Mouse (Mus musculus): ENCODE data around the gene Fam20c. TPM values are rescaled to one million over a fixed set of nuclear protein-coding genes. Genes with fewer than 3 reads are reported as not detected.

The Fam20c gene
- polyA plus RNA-seq, 1 experiment from 2014 or later = 3.6 TPM

DNA sequence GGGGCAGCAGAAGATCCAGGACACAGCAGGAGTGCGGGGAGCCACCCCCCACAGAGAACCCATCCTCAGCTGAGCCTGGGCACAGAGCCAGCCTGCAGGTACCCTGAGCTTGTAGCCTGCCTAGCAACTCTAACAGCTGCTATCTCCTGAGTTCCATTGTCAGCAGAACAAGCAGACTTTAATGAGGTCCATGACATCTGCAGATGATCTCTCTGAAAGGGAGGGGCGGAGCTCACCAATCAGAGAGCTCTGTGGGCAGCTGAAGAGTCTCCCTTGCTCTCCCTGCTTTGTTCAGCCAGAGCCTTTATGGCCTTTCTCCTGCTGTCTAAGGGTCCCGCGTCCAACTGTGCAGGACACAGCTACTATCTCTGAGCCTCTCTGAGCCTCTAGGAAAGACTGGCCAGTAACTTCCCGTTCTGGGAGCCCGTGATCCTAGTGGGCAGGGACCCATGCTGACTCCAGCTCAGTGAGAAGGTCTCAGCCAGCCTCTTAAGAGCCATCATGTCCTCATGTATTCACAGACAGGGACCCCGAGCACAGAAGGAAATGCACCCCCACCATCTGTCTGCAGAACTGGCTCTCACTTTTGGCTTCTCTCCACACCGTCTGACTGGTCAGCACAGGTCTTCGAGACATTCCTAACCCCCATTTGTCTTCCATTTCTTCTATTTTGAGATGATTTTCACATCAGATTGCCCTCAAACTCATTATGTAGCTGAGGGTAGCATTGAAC, 24.6 kb downstream of the Fam20c start:
- no peaks in the 10 kb centered on the region for H3K36me3 ChIP-seq
- WGBS = 64% methylated on average over 9 of the region's 9 CpGs
- no peaks in the 10 kb centered on the region for H3K9me3 ChIP-seq
- no peaks in the 10 kb centered on the region for H3K27me3 ChIP-seq
- 0 out of 2 replicates have a peak, but pooled peaks have one; percentile 40 for ATAC-seq (ENCODE audit: insufficient number of reproducible peaks, insufficient read depth, low FRiP score, low TSS enrichment, low read depth)
- H3K4me1 ChIP-seq (replicated peaks) = peaks cover 12% of the 10 kb centered on the region
- no peak overlapping the region for H3K9ac ChIP-seq (replicated peaks)
- no peak overlapping the region for H3K4me2 ChIP-seq
- H3K27ac ChIP-seq = no peak overlapping the region
- H3K4me3 ChIP-seq (replicated peaks) = no peak overlapping the region

DNA sequence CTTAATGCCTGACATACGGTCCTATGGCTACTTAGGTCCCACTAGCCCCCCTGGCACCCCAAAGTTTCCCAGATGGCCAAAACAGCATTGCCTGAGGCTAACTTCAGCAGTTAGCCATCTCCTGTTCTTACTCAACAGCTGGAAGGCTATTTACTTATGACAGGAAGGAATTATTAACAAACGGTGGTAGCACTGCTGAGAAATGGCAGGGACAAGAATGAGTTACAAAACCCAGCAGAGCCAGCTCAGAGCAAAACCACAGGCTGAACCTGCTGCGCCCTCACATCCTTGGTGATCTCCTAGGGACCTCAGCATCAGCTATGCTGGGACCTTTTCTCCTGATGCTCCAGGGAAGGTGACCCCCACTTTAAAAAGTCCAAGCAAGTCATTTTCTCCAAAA, 25.3 kb downstream of the Fam20c start:
- no peak overlapping the region for H3K4me2 ChIP-seq
- H3K36me3 ChIP-seq = no peaks in the 10 kb centered on the region
- 54% methylated on average over 3 of the region's 3 CpGs for WGBS
- no peaks in the 10 kb centered on the region for H3K9me3 ChIP-seq
- no peak overlapping the region for H3K27ac ChIP-seq
- no peak for ATAC-seq (ENCODE audit: insufficient number of reproducible peaks, insufficient read depth, low FRiP score, low TSS enrichment, low read depth)
- H3K27me3 ChIP-seq = no peaks in the 10 kb centered on the region
- no peak overlapping the region for H3K9ac ChIP-seq (replicated peaks)
- H3K4me1 ChIP-seq (replicated peaks) = peaks cover 12% of the 10 kb centered on the region
- H3K4me3 ChIP-seq (replicated peaks) = no peak overlapping the region

- Histone ChIP-seq H3K9me3 (no peaks in the 10 kb centered on the region), H3K36me3 (no peaks in the 10 kb centered on the region), H3K27ac (no peak overlapping the region), H3K4me3 (replicated peaks) (no peak overlapping the region), H3K4me1 (replicated peaks) (peaks cover 12% of the 10 kb centered on the region), H3K4me2 (no peak overlapping the region), H3K27me3 (peaks cover 5% of the 10 kb centered on the region; the same call in 1 of the 2 replicates), H3K9ac (replicated peaks) (no peak overlapping the region)
- ATAC-seq (ENCODE audit: insufficient number of reproducible peaks, insufficient read depth, low FRiP score, low TSS enrichment, low read depth) = no peak
- 89% methylated on average over 1 of the region's 1 CpGs for WGBS
Observed at GRCm38 (mm10) chr5:138782697-138783096, 28.4 kb downstream of the Fam20c start.

DNA sequence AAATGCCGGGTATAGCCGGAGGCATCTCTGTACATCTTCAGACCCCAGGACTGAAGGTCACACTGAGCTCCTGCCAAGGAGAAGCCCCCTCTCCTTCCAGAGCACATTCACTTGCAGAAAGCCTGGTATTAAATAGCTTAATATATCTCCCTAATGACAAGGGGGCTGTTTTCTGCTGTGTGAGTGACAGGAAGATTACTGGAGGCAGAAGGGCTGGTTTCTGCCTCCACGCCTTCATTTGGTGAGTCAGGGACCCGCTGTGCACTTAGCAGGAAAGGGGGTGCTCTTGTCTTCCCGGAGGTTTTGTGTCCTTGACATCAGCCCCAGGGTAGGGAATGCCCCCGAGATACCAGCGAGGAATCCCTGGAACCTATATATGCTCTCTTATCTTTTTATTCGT, 28.9 kb downstream of the Fam20c start:
- H3K27me3 ChIP-seq = peaks cover 5% of the 10 kb centered on the region; the same call in 1 of the 2 replicates
- ATAC-seq (ENCODE audit: insufficient number of reproducible peaks, insufficient read depth, low FRiP score, low TSS enrichment, low read depth) = no peak
- no peak overlapping the region for H3K27ac ChIP-seq
- no peaks in the 10 kb centered on the region for H3K9me3 ChIP-seq
- H3K4me1 ChIP-seq (replicated peaks) = peaks cover 12% of the 10 kb centered on the region
- no peaks in the 10 kb centered on the region for H3K36me3 ChIP-seq
- no peak overlapping the region for H3K9ac ChIP-seq (replicated peaks)
- WGBS = 77% methylated on average over 8 of the region's 8 CpGs
- H3K4me3 ChIP-seq (replicated peaks) = no peak overlapping the region
- H3K4me2 ChIP-seq = no peak overlapping the region

- 0 out of 2 replicates have a peak, but pooled peaks cover 4% of the 10 kb centered on the region for H3K4me1 ChIP-seq (replicated peaks)
- H3K4me2 ChIP-seq = no peak overlapping the region
- no peaks in the 10 kb centered on the region for H3K9me3 ChIP-seq
- H3K36me3 ChIP-seq = no peaks in the 10 kb centered on the region
- no peak overlapping the region for H3K9ac ChIP-seq (replicated peaks)
- no peak for ATAC-seq (ENCODE audit: insufficient number of reproducible peaks, insufficient read depth, low FRiP score, low TSS enrichment, low read depth)
- H3K27ac ChIP-seq = no peak overlapping the region
- H3K27me3 ChIP-seq = peaks cover 5% of the 10 kb centered on the region; the same call in 1 of the 2 replicates
- WGBS = 83% methylated on average over 3 of the region's 3 CpGs
- no peak overlapping the region for H3K4me3 ChIP-seq (replicated peaks)
Observed at GRCm38 (mm10) chr5:138785986-138786515, 31.7 kb downstream of the Fam20c start.

- no peak overlapping the region for H3K27ac ChIP-seq
- no peak for ATAC-seq (ENCODE audit: insufficient number of reproducible peaks, insufficient read depth, low FRiP score, low TSS enrichment, low read depth)
- no peaks in the 10 kb centered on the region for H3K9me3 ChIP-seq
- H3K4me1 ChIP-seq (replicated peaks) = 0 out of 2 replicates have a peak, but pooled peaks cover 3% of the 10 kb centered on the region
- H3K27me3 ChIP-seq = peaks cover 5% of the 10 kb centered on the region; the same call in 1 of the 2 replicates
- H3K4me3 ChIP-seq (replicated peaks) = no peak overlapping the region
- H3K9ac ChIP-seq (replicated peaks) = no peak overlapping the region
- 86% methylated on average over 7 of the region's 7 CpGs for WGBS
- H3K36me3 ChIP-seq = no peaks in the 10 kb centered on the region
- H3K4me2 ChIP-seq = no peak overlapping the region
Observed at GRCm38 (mm10) chr5:138787648-138788047, 33.3 kb downstream of the Fam20c start.

GRCm38 (mm10) chr5:138788481-138789211, 34.3 kb downstream of the Fam20c start:
- Histone ChIP-seq H3K4me2 (no peak overlapping the region), H3K4me3 (replicated peaks) (no peak overlapping the region), H3K36me3 (no peaks in the 10 kb centered on the region), H3K27ac (no peak overlapping the region), H3K4me1 (replicated peaks) (no peaks in the 10 kb centered on the region), H3K9ac (replicated peaks) (no peak overlapping the region), H3K9me3 (no peaks in the 10 kb centered on the region), H3K27me3 (peaks cover 5% of the 10 kb centered on the region; the same call in 1 of the 2 replicates)
- WGBS = 60% methylated on average over 11 of the region's 11 CpGs
- no peak for ATAC-seq (ENCODE audit: insufficient number of reproducible peaks, insufficient read depth, low FRiP score, low TSS enrichment, low read depth)

GRCm38 (mm10) chr5:138790954-138791480, 36.7 kb downstream of the Fam20c start:
- no peak overlapping the region for H3K4me2 ChIP-seq
- H3K4me1 ChIP-seq (replicated peaks) = no peaks in the 10 kb centered on the region
- H3K27me3 ChIP-seq = peaks cover 5% of the 10 kb centered on the region; the same call in 1 of the 2 replicates
- no peak for ATAC-seq (ENCODE audit: insufficient number of reproducible peaks, insufficient read depth, low FRiP score, low TSS enrichment, low read depth)
- H3K9me3 ChIP-seq = no peaks in the 10 kb centered on the region
- H3K9ac ChIP-seq (replicated peaks) = no peak overlapping the region
- no peak overlapping the region for H3K27ac ChIP-seq
- 86% methylated on average over 11 of the region's 11 CpGs for WGBS
- no peaks in the 10 kb centered on the region for H3K36me3 ChIP-seq
- H3K4me3 ChIP-seq (replicated peaks) = no peak overlapping the region

DNA sequence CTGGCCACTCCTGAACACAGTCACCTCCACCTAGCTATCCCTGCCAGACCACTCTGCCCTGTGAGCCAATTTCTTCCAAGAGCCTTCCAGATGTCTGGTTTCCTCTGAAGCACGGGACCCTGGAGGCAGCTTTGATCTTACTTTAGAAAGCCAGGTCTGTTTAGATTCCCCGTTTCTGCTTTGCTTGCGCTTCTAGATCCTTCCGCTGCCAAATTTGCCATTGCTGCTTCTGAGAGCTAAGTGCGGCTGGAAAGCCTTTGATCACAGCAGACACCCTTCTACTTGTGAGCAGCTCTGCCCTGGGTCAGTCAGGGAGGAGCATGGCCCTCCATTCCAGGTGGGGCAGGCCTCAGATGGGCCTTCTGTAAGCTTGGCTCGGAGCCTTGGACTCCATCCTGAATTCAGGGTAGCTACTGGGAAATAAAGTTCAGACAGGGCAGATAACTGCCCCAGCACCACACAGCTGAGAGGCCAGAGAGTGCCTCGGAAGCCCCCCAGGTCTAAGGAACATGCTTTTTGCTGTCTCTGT, 47.3 kb downstream of the Fam20c start:
- WGBS = 30% methylated on average over 7 of the region's 7 CpGs

GRCm38 (mm10) chr5:138804286-138804685, 50.0 kb downstream of the Fam20c start:
- no peak overlapping the region for H3K4me3 ChIP-seq (replicated peaks)
- H3K4me2 ChIP-seq = no peak overlapping the region
- H3K4me1 ChIP-seq (replicated peaks) = 0 out of 2 replicates have a peak, but pooled peaks cover 10% of the 10 kb centered on the region
- no peaks in the 10 kb centered on the region for H3K9me3 ChIP-seq
- H3K27me3 ChIP-seq = no peaks in the 10 kb centered on the region
- H3K36me3 ChIP-seq = no peaks in the 10 kb centered on the region
- no peak overlapping the region for H3K27ac ChIP-seq
- no peak overlapping the region for H3K9ac ChIP-seq (replicated peaks)
- no peak for ATAC-seq (ENCODE audit: insufficient number of reproducible peaks, insufficient read depth, low FRiP score, low TSS enrichment, low read depth)
- 96% methylated on average over 5 of the region's 5 CpGs for WGBS

More for the DNA sequence above, 47.3 kb downstream of the Fam20c start:
- H3K27me3 ChIP-seq = no peaks in the 10 kb centered on the region
- H3K9me3 ChIP-seq = no peaks in the 10 kb centered on the region
- H3K27ac ChIP-seq = no peak overlapping the region
- H3K36me3 ChIP-seq = no peaks in the 10 kb centered on the region
- no peak for ATAC-seq (ENCODE audit: insufficient number of reproducible peaks, insufficient read depth, low FRiP score, low TSS enrichment, low read depth)
- no peak overlapping the region for H3K9ac ChIP-seq (replicated peaks)
- no peak overlapping the region for H3K4me2 ChIP-seq
- no peak overlapping the region for H3K4me3 ChIP-seq (replicated peaks)
- H3K4me1 ChIP-seq (replicated peaks) = 0 out of 2 replicates have a peak, but pooled peaks cover 10% of the 10 kb centered on the region

- Histone ChIP-seq H3K4me1 (replicated peaks) (no peaks in the 10 kb centered on the region), H3K27me3 (no peaks in the 10 kb centered on the region), H3K36me3 (no peaks in the 10 kb centered on the region), H3K9ac (replicated peaks) (no peak overlapping the region), H3K4me3 (replicated peaks) (no peak overlapping the region), H3K27ac (no peak overlapping the region), H3K9me3 (no peaks in the 10 kb centered on the region), H3K4me2 (no peak overlapping the region)
- 89% methylated on average over 6 of the region's 6 CpGs for WGBS
- ATAC-seq (ENCODE audit: insufficient number of reproducible peaks, insufficient read depth, low FRiP score, low TSS enrichment, low read depth) = no peak
Observed at GRCm38 (mm10) chr5:138809767-138810166, 55.5 kb downstream of the Fam20c start.
